Mouse (Mus musculus): ENCODE data around the gene Snrpf. TPM values are rescaled to one million over a fixed set of nuclear protein-coding genes. Genes with fewer than 3 reads are reported as not detected.
"Not testable (repeated sequence)": the region's sequence is repeated elsewhere in the genome, so short reads cannot be mapped to it uniquely, and the experiment has no call there.

The Snrpf gene
- polyA plus RNA-seq, 1 experiment from 2014 or later, result 66.0 TPM

- no peaks in the 10 kb centered on the region for H3K27me3 ChIP-seq
- 71% methylated on average over 4 of the region's 4 CpGs for WGBS
- no peaks in the 10 kb centered on the region for H3K4me1 ChIP-seq (replicated peaks)
- ATAC-seq (ENCODE audit: low FRiP score, low read depth), result no peak
- no peak overlapping the region for H3K4me2 ChIP-seq
- no peaks in the 10 kb centered on the region for H3K36me3 ChIP-seq
- H3K9me3 ChIP-seq, result no peaks in the 10 kb centered on the region
- H3K4me3 ChIP-seq, result no peak overlapping the region
- H3K27ac ChIP-seq (replicated peaks), result no peak overlapping the region
- no peak overlapping the region for H3K9ac ChIP-seq
Measured at GRCm38 (mm10) chr10:93574966-93575365, 14.5 kb downstream of the Snrpf start.

GRCm38 (mm10) chr10:93572209-93572608 lies 17.3 kb downstream of the Snrpf start:
- Histone ChIP-seq H3K4me1 (replicated peaks) (no peaks in the 10 kb centered on the region), H3K4me2 (no peak overlapping the region), H3K4me3 (no peak overlapping the region), H3K9ac (no peak overlapping the region), H3K27ac (replicated peaks) (no peak overlapping the region), H3K9me3 (no peaks in the 10 kb centered on the region), H3K27me3 (no peaks in the 10 kb centered on the region), H3K36me3 (no peaks in the 10 kb centered on the region)
- 46% methylated on average over 2 of the region's 2 CpGs for WGBS
- ATAC-seq (ENCODE audit: low FRiP score, low read depth), result no peak

- H3K36me3 ChIP-seq, result no peaks in the 10 kb centered on the region
- 89% methylated on average over 6 of the region's 6 CpGs for WGBS
- H3K27ac ChIP-seq (replicated peaks), result no peak overlapping the region
- ATAC-seq (ENCODE audit: low FRiP score, low read depth), result no peak
- H3K4me2 ChIP-seq, result no peak overlapping the region
- no peaks in the 10 kb centered on the region for H3K9me3 ChIP-seq
- H3K9ac ChIP-seq, result no peak overlapping the region
- H3K4me1 ChIP-seq (replicated peaks), result no peaks in the 10 kb centered on the region
- no peak overlapping the region for H3K4me3 ChIP-seq
- no peaks in the 10 kb centered on the region for H3K27me3 ChIP-seq
Measured at GRCm38 (mm10) chr10:93568671-93569070, 20.8 kb downstream of the Snrpf start.

- Histone ChIP-seq H3K9ac (no peak overlapping the region), H3K4me3 (no peak overlapping the region), H3K27me3 (no peaks in the 10 kb centered on the region), H3K36me3 (no peaks in the 10 kb centered on the region), H3K4me1 (replicated peaks) (no peaks in the 10 kb centered on the region), H3K9me3 (no peaks in the 10 kb centered on the region), H3K4me2 (no peak overlapping the region), H3K27ac (replicated peaks) (no peak overlapping the region)
- 89% methylated on average over 11 of the region's 11 CpGs for WGBS
- no peak for ATAC-seq (ENCODE audit: low FRiP score, low read depth)
Measured at GRCm38 (mm10) chr10:93567841-93568566, 21.5 kb downstream of the Snrpf start.

- Histone ChIP-seq H3K4me3 (no peak overlapping the region), H3K27me3 (no peaks in the 10 kb centered on the region), H3K4me1 (replicated peaks) (no peaks in the 10 kb centered on the region), H3K4me2 (no peak overlapping the region), H3K27ac (replicated peaks) (no peak overlapping the region), H3K9me3 (no peaks in the 10 kb centered on the region), H3K9ac (no peak overlapping the region), H3K36me3 (no peaks in the 10 kb centered on the region)
- WGBS, result 86% methylated on average over 10 of the region's 10 CpGs
- ATAC-seq (ENCODE audit: low FRiP score, low read depth), result no peak
Measured at GRCm38 (mm10) chr10:93567066-93567465, 22.4 kb downstream of the Snrpf start.

GRCm38 (mm10) chr10:93564518-93565090 lies 24.9 kb downstream of the Snrpf start:
- Histone ChIP-seq H3K4me1 (replicated peaks) (no peaks in the 10 kb centered on the region), H3K9ac (no peak overlapping the region), H3K27me3 (no peaks in the 10 kb centered on the region), H3K36me3 (no peaks in the 10 kb centered on the region), H3K27ac (replicated peaks) (no peak overlapping the region), H3K4me3 (no peak overlapping the region), H3K4me2 (no peak overlapping the region), H3K9me3 (no peaks in the 10 kb centered on the region)
- ATAC-seq (ENCODE audit: low FRiP score, low read depth), result no peak
- WGBS, result 92% methylated on average over 14 of the region's 14 CpGs

GRCm38 (mm10) chr10:93559786-93560185 lies 29.7 kb downstream of the Snrpf start:
- Histone ChIP-seq H3K9ac (no peak overlapping the region), H3K27ac (replicated peaks) (no peak overlapping the region), H3K36me3 (no peaks in the 10 kb centered on the region), H3K4me3 (no peak overlapping the region), H3K4me2 (no peak overlapping the region), H3K4me1 (replicated peaks) (no peaks in the 10 kb centered on the region), H3K27me3 (no peaks in the 10 kb centered on the region), H3K9me3 (no peaks in the 10 kb centered on the region)
- ATAC-seq (ENCODE audit: low FRiP score, low read depth), result no peak
- WGBS, result 67% methylated on average over 9 of the region's 9 CpGs

- not testable (repeated sequence) for H3K9ac ChIP-seq; H3K9me3 ChIP-seq; H3K27ac ChIP-seq (replicated peaks); H3K27me3 ChIP-seq; ATAC-seq (ENCODE audit: low FRiP score, low read depth); H3K4me2 ChIP-seq; H3K4me1 ChIP-seq (replicated peaks); H3K36me3 ChIP-seq; H3K4me3 ChIP-seq
- WGBS, result 78% methylated on average over 2 of the region's 2 CpGs
Measured at GRCm38 (mm10) chr10:93557971-93558370, 31.5 kb downstream of the Snrpf start.

- no peak overlapping the region for H3K4me2 ChIP-seq
- whole genome bisulfite sequencing, result 92% methylated on average over 8 of the region's 8 CpGs
- H3K9ac ChIP-seq, result no peak overlapping the region
- H3K4me3 ChIP-seq, result no peak overlapping the region
- no peaks in the 10 kb centered on the region for H3K4me1 ChIP-seq (replicated peaks)
- H3K27me3 ChIP-seq, result no peaks in the 10 kb centered on the region
- no peak overlapping the region for H3K27ac ChIP-seq (replicated peaks)
- ATAC-seq (ENCODE audit: low FRiP score, low read depth), result no peak
- H3K36me3 ChIP-seq, result no peaks in the 10 kb centered on the region
- H3K9me3 ChIP-seq, result no peaks in the 10 kb centered on the region
Measured at GRCm38 (mm10) chr10:93552596-93552995, 36.9 kb downstream of the Snrpf start.

- H3K27me3 ChIP-seq, result no peaks in the 10 kb centered on the region
- 86% methylated on average over 10 of the region's 10 CpGs for WGBS
Measured at GRCm38 (mm10) chr10:93549821-93550220, 39.7 kb downstream of the Snrpf start.

GRCm38 (mm10) chr10:93548991-93549390 lies 40.5 kb downstream of the Snrpf start:
- no peaks in the 10 kb centered on the region for H3K27me3 ChIP-seq
- no peak; the same call in 1 of the 2 replicates for ATAC-seq (ENCODE audit: low FRiP score, low read depth)

More at GRCm38 (mm10) chr10:93549821-93550220, 39.7 kb downstream of the Snrpf start:
- no peak overlapping the region for H3K9ac ChIP-seq
- H3K4me2 ChIP-seq, result no peak overlapping the region
- no peak overlapping the region for H3K4me3 ChIP-seq
- ATAC-seq (ENCODE audit: low FRiP score, low read depth), result no peak
- no peaks in the 10 kb centered on the region for H3K36me3 ChIP-seq
- H3K4me1 ChIP-seq (replicated peaks), result no peaks in the 10 kb centered on the region
- H3K9me3 ChIP-seq, result no peaks in the 10 kb centered on the region
- no peak overlapping the region for H3K27ac ChIP-seq (replicated peaks)

GRCm38 (mm10) chr10:93547741-93548270 lies 41.7 kb downstream of the Snrpf start:
- 94% methylated on average over 4 of the region's 4 CpGs for WGBS
- no peaks in the 10 kb centered on the region for H3K4me1 ChIP-seq (replicated peaks)
- H3K4me3 ChIP-seq, result no peak overlapping the region
- H3K9me3 ChIP-seq, result no peaks in the 10 kb centered on the region
- H3K27ac ChIP-seq (replicated peaks), result no peak overlapping the region
- no peak overlapping the region for H3K4me2 ChIP-seq
- no peaks in the 10 kb centered on the region for H3K27me3 ChIP-seq
- H3K36me3 ChIP-seq, result no peaks in the 10 kb centered on the region
- no peak for ATAC-seq (ENCODE audit: low FRiP score, low read depth)
- no peak overlapping the region for H3K9ac ChIP-seq

More at GRCm38 (mm10) chr10:93548991-93549390, 40.5 kb downstream of the Snrpf start:
- Histone ChIP-seq H3K36me3 (no peaks in the 10 kb centered on the region), H3K4me3 (no peak overlapping the region), H3K9me3 (no peaks in the 10 kb centered on the region), H3K4me2 (no peak overlapping the region), H3K4me1 (replicated peaks) (no peaks in the 10 kb centered on the region), H3K27ac (replicated peaks) (no peak overlapping the region), H3K9ac (no peak overlapping the region)
- WGBS, result 16% methylated on average over 7 of the region's 7 CpGs

All from hindbrain, embryonic 15.5 days (tissue).